Mouse (Mus musculus): ENCODE measurements around the gene Dlg2.

DNA sequence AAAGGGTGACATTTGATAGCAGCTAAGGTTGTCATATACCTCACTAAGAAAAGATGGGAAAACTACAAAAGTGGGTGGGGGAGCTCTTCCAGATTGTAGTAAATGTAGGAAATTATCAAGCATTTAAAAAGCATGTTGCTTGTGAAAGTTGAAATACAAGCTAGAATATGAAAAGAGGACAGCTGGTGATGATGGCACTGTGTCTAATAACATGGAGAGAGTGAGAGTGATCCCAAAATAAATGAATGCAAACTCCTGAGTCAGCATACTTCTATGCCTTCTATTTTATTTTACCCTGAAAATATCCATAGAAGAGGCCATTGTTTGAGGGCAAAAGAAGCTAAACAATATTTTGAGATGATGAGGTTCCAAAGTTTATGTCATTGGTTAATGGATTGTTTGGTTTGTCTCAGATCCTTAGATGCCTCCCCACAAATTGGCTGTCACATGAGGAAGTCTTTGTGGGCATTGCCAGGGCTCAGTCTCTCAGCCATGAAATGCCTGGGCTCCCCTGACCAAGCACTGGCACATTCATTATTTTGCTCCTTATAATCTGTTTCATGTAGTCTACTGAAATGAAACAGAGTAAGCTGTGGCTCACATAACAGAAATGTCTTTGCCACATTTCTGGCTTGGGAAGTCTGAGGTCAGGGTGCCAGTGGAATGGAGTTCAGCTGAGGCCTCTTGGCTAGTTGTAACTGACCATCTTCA lies 1276.8 kb downstream of the Dlg2 start:
- no peak for TF ChIP-seq POLR2A (IDR thresholded peaks at IDR 0.05; ENCODE audit: borderline replicate concordance, low read depth, low read length)
- no peak for TF ChIP-seq CTCF (IDR thresholded peaks at IDR 0.05; ENCODE audit: low read depth, low read length)

Data from bone marrow macrophage, adult 2 months (primary cell).